Mouse (Mus musculus) C2C12 (cell line): ENCODE measurements around the gene Snx12. TPM values are rescaled to one million over a fixed set of nuclear protein-coding genes. Genes with fewer than 3 reads are reported as not detected.
A peak's percentile ranks its signal among the peaks of the same experiment; 100 is the strongest.
"Not testable (repeated sequence)": the region's sequence is repeated elsewhere in the genome, so short reads cannot be mapped to it uniquely, and the experiment has no call there.

Experiments
- H3K27me3 ChIP-seq: one replicate; pipeline ENCODE4 v1.6.1; 2011; ENCODE audit not compliant: control insufficient read depth, insufficient read depth, insufficient read length
- H3K36me3 ChIP-seq: one replicate; pipeline ENCODE4 v1.6.1; 2011; ENCODE audit not compliant: control insufficient read depth, insufficient read depth
- H3K4me3 ChIP-seq: one replicate; pipeline ENCODE4 v1.5.1; 2011; ENCODE audit warnings: mild to moderate bottlenecking, control low read depth; ENCODE audit not compliant: poor library complexity, insufficient read depth, severe bottlenecking
- H3K79me2 ChIP-seq: one replicate; pipeline ENCODE4 v1.6.1; 2011; ENCODE audit not compliant: control insufficient read depth, insufficient read depth
- H3K79me3 ChIP-seq: one replicate; pipeline ENCODE4 v1.6.1; 2011; ENCODE audit warnings: low read depth, control low read depth
- H3ac ChIP-seq: one replicate; pipeline ENCODE3; 2011; ENCODE audit warnings: low read depth; ENCODE audit not compliant: control insufficient read depth, insufficient read length
- CEBPB ChIP-seq: IDR thresholded peaks from one replicate; pipeline ENCODE4 v1.6.1; 2011; ENCODE audit warnings: low read depth, mild to moderate bottlenecking, control low read depth, moderate library complexity
- CTCF ChIP-seq: IDR thresholded peaks from one replicate; pipeline ENCODE4 v1.5.1; 2011; ENCODE audit not compliant: control insufficient read depth, insufficient read depth, insufficient read length
- FOSL1 ChIP-seq: IDR thresholded peaks from one replicate; pipeline ENCODE4 v1.8.0; 2011; ENCODE audit warnings: mild to moderate bottlenecking, low read length; ENCODE audit not compliant: poor library complexity, insufficient read depth, severe bottlenecking
- MAX ChIP-seq: IDR thresholded peaks from one replicate; pipeline ENCODE4 v1.6.1; 2011; ENCODE audit warnings: mild to moderate bottlenecking, control low read depth
- MYOD1 ChIP-seq: IDR thresholded peaks from one replicate; pipeline ENCODE4 v1.6.1; 2011; ENCODE audit warnings: low read depth; ENCODE audit not compliant: control insufficient read depth, insufficient read length
- MYOG ChIP-seq: IDR thresholded peaks from one replicate; pipeline ENCODE4 v1.6.1; 2011; ENCODE audit not compliant: control insufficient read depth, insufficient read length; ENCODE audit errors: extremely low read depth
- USF1 ChIP-seq: IDR thresholded peaks from one replicate; pipeline ENCODE4 v1.6.1; 2011; ENCODE audit warnings: low read depth, mild to moderate bottlenecking, control low read depth, moderate library complexity
- polyA plus RNA-seq: library from polyadenylated mRNA; unstranded; fragments of >200 nt; fragmentation: generic; extraction: Trizol; gene quantifications from one replicate; pipeline ENCODE4 v1.2.1, GENCODE M21; 2012; ENCODE audit warnings: missing spikeins

Snx12 gene
- polyA plus RNA-seq, 1 experiment: 51.3 TPM

GRCm38 (mm10) chrX:101128559-101128958 is 93.8 kb downstream of the Snx12 start:
- TF ChIP-seq MAX (no peak), MYOG (no peak), USF1 (no peak), CTCF (no peak), MYOD1 (no peak), CEBPB (no peak), FOSL1 (no peak)
- no peak overlapping the region for H3ac ChIP-seq
- no peaks in the 10 kb centered on the region for H3K79me3 ChIP-seq

GRCm38 (mm10) chrX:101126977-101127376 is 95.4 kb downstream of the Snx12 start:
- no peak overlapping the region for H3ac ChIP-seq
- no peaks in the 10 kb centered on the region for H3K36me3 ChIP-seq
- no peak for TF ChIP-seq USF1
- TF ChIP-seq CEBPB: no peak
- no peak for TF ChIP-seq MYOG
- TF ChIP-seq FOSL1: no peak
- TF ChIP-seq MAX: no peak
- peak; percentile 44 for TF ChIP-seq MYOD1
- no peak overlapping the region for H3K4me3 ChIP-seq
- H3K79me2 ChIP-seq: no peaks in the 10 kb centered on the region
- no peaks in the 10 kb centered on the region for H3K79me3 ChIP-seq
- H3K27me3 ChIP-seq: no peaks in the 10 kb centered on the region

More at GRCm38 (mm10) chrX:101128559-101128958, 93.8 kb downstream of the Snx12 start:
- no peaks in the 10 kb centered on the region for H3K79me2 ChIP-seq
- no peaks in the 10 kb centered on the region for H3K36me3 ChIP-seq
- H3K4me3 ChIP-seq: no peak overlapping the region
- H3K27me3 ChIP-seq: no peaks in the 10 kb centered on the region

GRCm38 (mm10) chrX:101126474-101126955 is 95.8 kb downstream of the Snx12 start:
- Histone ChIP-seq H3ac (no peak overlapping the region), H3K4me3 (no peak overlapping the region), H3K27me3 (no peaks in the 10 kb centered on the region), H3K36me3 (no peaks in the 10 kb centered on the region), H3K79me3 (no peaks in the 10 kb centered on the region), H3K79me2 (no peaks in the 10 kb centered on the region)
- TF ChIP-seq MYOD1 (no peak), CTCF (no peak), MYOG (no peak), USF1 (no peak), CEBPB (peak; percentile 20), MAX (no peak), FOSL1 (no peak)

GRCm38 (mm10) chrX:101120546-101120945 is 101.8 kb downstream of the Snx12 start:
- TF ChIP-seq MYOG (no peak), USF1 (no peak), CTCF (no peak), MAX (no peak), FOSL1 (no peak), MYOD1 (no peak), CEBPB (no peak)
- Histone ChIP-seq H3ac (no peak overlapping the region), H3K27me3 (no peaks in the 10 kb centered on the region), H3K4me3 (no peak overlapping the region), H3K79me2 (no peaks in the 10 kb centered on the region), H3K79me3 (no peaks in the 10 kb centered on the region), H3K36me3 (no peaks in the 10 kb centered on the region)

GRCm38 (mm10) chrX:101085920-101086319 is 136.4 kb downstream of the Snx12 start, which contains the start of gene Slc7a3:
TSS of gene Slc7a3 (minus strand) at chrX:101086020.
- Histone ChIP-seq H3K27me3 (no peaks in the 10 kb centered on the region), H3K4me3 (no peak within 1 kb of the TSS), H3K79me2 (no peaks in the 10 kb centered on the region), H3K36me3 (no peaks in the 10 kb centered on the region), H3ac (no peak within 1 kb of the TSS), H3K79me3 (no peaks in the 10 kb centered on the region)
- TF ChIP-seq CEBPB (no peak), FOSL1 (no peak), CTCF (no peak), MYOD1 (no peak), USF1 (no peak), MYOG (no peak), MAX (no peak)

- H3K79me2 ChIP-seq, H3K27me3 ChIP-seq, H3K4me3 ChIP-seq, H3ac ChIP-seq, H3K36me3 ChIP-seq, H3K79me3 ChIP-seq: not testable (repeated sequence)
Measured at GRCm38 (mm10) chrX:101085211-101085610, 137.2 kb downstream of the Snx12 start.
